Mouse (Mus musculus) small intestine, adult 2 months (tissue): ENCODE measurements around the gene Slfn1.

ENCODE experiments used
- CTCF ChIP-seq: fragments of 200-500 bp; IDR thresholded peaks from 2 replicates; pipeline ENCODE4 v1.5.1; 2012; ENCODE audit warnings: low read depth, mild to moderate bottlenecking, control low read depth, inconsistent platforms, low read length, moderate library complexity, mixed read lengths; ENCODE audit not compliant: insufficient replicate concordance, insufficient read length; ENCODE audit errors: extremely low read depth
- POLR2A ChIP-seq: fragments of 200-500 bp; IDR thresholded peaks from 2 replicates; pipeline ENCODE4 v1.6.1; 2012; ENCODE audit warnings: low read depth, mild to moderate bottlenecking, control low read depth, inconsistent platforms, low read length, moderate library complexity

- no peak for TF ChIP-seq CTCF
- no peak for TF ChIP-seq POLR2A
These were observed 38.8 kb upstream of the Slfn1 start for GRCm38 (mm10) chr11:83077714-83078422.
